Mouse (Mus musculus): ENCODE measurements at regions not wholly inside any gene's neighbourhood (a gene's known extent, or its start where the extent isn't known, plus 50 kb on each side); places are given as distances from the start of the nearest gene placed in this dataset.
A peak's percentile ranks its signal among the peaks of the same experiment; 100 is the strongest.

GRCm38 (mm10) chr3:132484814-132485213 is 144.8 kb upstream of the Gimd1 start:
- ATAC-seq (ENCODE audit: low TSS enrichment), result no peak

GRCm38 (mm10) chr3:132485553-132485952 is 144.1 kb upstream of the Gimd1 start:
- no peak for ATAC-seq (ENCODE audit: low TSS enrichment)

- ATAC-seq (ENCODE audit: low TSS enrichment), result peak; percentile 67
Observed at GRCm38 (mm10) chr3:132506095-132506494, 123.5 kb upstream of the Gimd1 start.

- no peak for ATAC-seq (ENCODE audit: low TSS enrichment)
Observed at GRCm38 (mm10) chr3:132510240-132510639, 119.4 kb upstream of the Gimd1 start.

GRCm38 (mm10) chr3:132512526-132513102 is 117.0 kb upstream of the Gimd1 start:
- no peak for ATAC-seq (ENCODE audit: low TSS enrichment)

- no peak for ATAC-seq (ENCODE audit: low TSS enrichment)
Observed at GRCm38 (mm10) chr3:132533323-132533904, 96.2 kb upstream of the Gimd1 start.

GRCm38 (mm10) chr3:132539780-132540658 is 89.6 kb upstream of the Gimd1 start:
- no peak for ATAC-seq (ENCODE audit: low TSS enrichment)

- ATAC-seq (ENCODE audit: low TSS enrichment), result no peak
Observed at GRCm38 (mm10) chr3:132551238-132551808, 78.3 kb upstream of the Gimd1 start.

GRCm38 (mm10) chr3:132565755-132566154 is 63.9 kb upstream of the Gimd1 start:
- ATAC-seq (ENCODE audit: low TSS enrichment), result no peak

GRCm38 (mm10) chr3:132566301-132566700 is 63.3 kb upstream of the Gimd1 start:
- ATAC-seq (ENCODE audit: low TSS enrichment), result no peak
